Mouse (Mus musculus): ENCODE measurements around the gene Lemd1. TPM values are rescaled to one million over a fixed set of nuclear protein-coding genes. Genes with fewer than 3 reads are reported as not detected.

Lemd1 gene
- polyA plus RNA-seq, 2 experiments: not detected

- ATAC-seq (ENCODE audit: insufficient read depth): no peak
- peaks cover 20% of the 10 kb centered on the region for H3K27me3 ChIP-seq (ENCODE audit: control insufficient read depth, insufficient read depth, low read length)
These were observed 9.6 kb downstream of the Lemd1 start for GRCm38 (mm10) chr1:132200562-132201510.

GRCm38 (mm10) chr1:132201511-132201860 lies 10.3 kb downstream of the Lemd1 start:
- WGBS (ENCODE audit: insufficient replicate concordance): 26% methylated on average over 4 of the region's 4 CpGs
- H3K4me2 ChIP-seq (ENCODE audit: low read depth): no peak overlapping the region
- H3K4me3 ChIP-seq (ENCODE audit: insufficient read depth in 1 of 2, low read depth in 2 of 2, low read length in 2 of 2): no peak overlapping the region
- no peaks in the 10 kb centered on the region for H3K4me1 ChIP-seq (replicated peaks; ENCODE audit: control insufficient read depth in 2 of 2, insufficient read depth in 2 of 2, low read length in 1 of 2)
- TF ChIP-seq CTCF (IDR thresholded peaks at IDR 0.05; ENCODE audit: low read depth): no peak
- no peak for TF ChIP-seq EP300 (IDR thresholded peaks at IDR 0.05; ENCODE audit: low read depth)
- H3K9ac ChIP-seq (replicated peaks): no peak overlapping the region
- H3K27me3 ChIP-seq (ENCODE audit: control insufficient read depth, insufficient read depth, low read length): peaks cover 20% of the 10 kb centered on the region
- ATAC-seq (ENCODE audit: insufficient read depth) (no peak), DNase-seq (ENCODE audit: low read depth in 3 of 3, low spot score in 3 of 3) (no peak)
- H3K9me3 ChIP-seq (ENCODE audit: control insufficient read depth, low read length): no peaks in the 10 kb centered on the region
- no peaks in the 10 kb centered on the region for H3K36me3 ChIP-seq (replicated peaks; ENCODE audit: control insufficient read depth, insufficient read depth, low read depth)
- H3K27ac ChIP-seq: no peak overlapping the region

More at GRCm38 (mm10) chr1:132200562-132201510, 9.6 kb downstream of the Lemd1 start:
- 21% methylated on average over 11 of the region's 11 CpGs for WGBS (ENCODE audit: insufficient replicate concordance)
- Histone ChIP-seq H3K27ac (no peak overlapping the region), H3K36me3 (replicated peaks; ENCODE audit: control insufficient read depth, insufficient read depth, low read depth) (no peaks in the 10 kb centered on the region), H3K9ac (replicated peaks) (no peak overlapping the region), H3K9me3 (ENCODE audit: control insufficient read depth, low read length) (no peaks in the 10 kb centered on the region), H3K4me1 (replicated peaks; ENCODE audit: control insufficient read depth in 2 of 2, insufficient read depth in 2 of 2, low read length in 1 of 2) (no peaks in the 10 kb centered on the region), H3K4me3 (ENCODE audit: insufficient read depth in 1 of 2, low read depth in 2 of 2, low read length in 2 of 2) (no peak overlapping the region), H3K4me2 (ENCODE audit: low read depth) (no peak overlapping the region)
- DNase-seq (ENCODE audit: low read depth in 3 of 3, low spot score in 3 of 3): no peak
- TF ChIP-seq CTCF (IDR thresholded peaks at IDR 0.05; ENCODE audit: low read depth): no peak

DNA sequence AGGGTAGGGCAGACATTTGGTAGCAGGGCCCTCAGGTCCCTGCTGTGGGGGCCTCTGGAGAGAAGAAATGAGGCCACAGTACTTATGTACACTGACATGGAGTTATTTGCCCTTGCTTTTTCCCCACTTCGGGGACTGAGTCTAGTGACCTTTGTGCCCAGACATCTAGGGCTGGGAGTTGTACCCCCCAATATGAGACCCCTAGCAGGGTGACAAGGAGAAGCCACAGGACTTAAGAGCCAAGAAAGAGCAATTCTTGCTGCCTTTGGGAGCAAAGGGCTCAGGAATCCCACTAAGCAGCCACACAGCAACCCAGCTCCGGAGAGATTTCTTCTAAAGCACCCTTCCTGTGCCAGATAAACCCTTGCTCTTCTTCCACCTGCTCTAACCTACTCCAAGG lies 10.7 kb downstream of the Lemd1 start:
- no peak for ATAC-seq (ENCODE audit: insufficient read depth)
- Histone ChIP-seq H3K9ac (replicated peaks) (no peak overlapping the region), H3K27ac (no peak overlapping the region), H3K4me3 (ENCODE audit: insufficient read depth in 1 of 2, low read depth in 2 of 2, low read length in 2 of 2) (no peak overlapping the region), H3K27me3 (ENCODE audit: control insufficient read depth, insufficient read depth, low read length) (peaks cover 20% of the 10 kb centered on the region), H3K9me3 (ENCODE audit: control insufficient read depth, low read length) (no peaks in the 10 kb centered on the region), H3K4me1 (replicated peaks; ENCODE audit: control insufficient read depth in 2 of 2, insufficient read depth in 2 of 2, low read length in 1 of 2) (no peaks in the 10 kb centered on the region), H3K36me3 (replicated peaks; ENCODE audit: control insufficient read depth, insufficient read depth, low read depth) (no peaks in the 10 kb centered on the region), H3K4me2 (ENCODE audit: low read depth) (no peak overlapping the region)
- DNase-seq (ENCODE audit: low read depth in 3 of 3, low spot score in 3 of 3): no peak
- no peak for TF ChIP-seq EP300 (IDR thresholded peaks at IDR 0.05; ENCODE audit: low read depth)
- no peak for TF ChIP-seq CTCF (IDR thresholded peaks at IDR 0.05; ENCODE audit: low read depth)
- 36% methylated on average over 2 of the region's 2 CpGs for WGBS (ENCODE audit: insufficient replicate concordance)

GRCm38 (mm10) chr1:132202771-132203170 lies 11.5 kb downstream of the Lemd1 start:
- Histone ChIP-seq H3K4me2 (ENCODE audit: low read depth) (no peak overlapping the region), H3K27ac (no peak overlapping the region), H3K9me3 (ENCODE audit: control insufficient read depth, low read length) (no peaks in the 10 kb centered on the region), H3K4me1 (replicated peaks; ENCODE audit: control insufficient read depth in 2 of 2, insufficient read depth in 2 of 2, low read length in 1 of 2) (no peaks in the 10 kb centered on the region), H3K9ac (replicated peaks) (no peak overlapping the region), H3K36me3 (replicated peaks; ENCODE audit: control insufficient read depth, insufficient read depth, low read depth) (no peaks in the 10 kb centered on the region), H3K27me3 (ENCODE audit: control insufficient read depth, insufficient read depth, low read length) (peaks cover 20% of the 10 kb centered on the region), H3K4me3 (ENCODE audit: insufficient read depth in 1 of 2, low read depth in 2 of 2, low read length in 2 of 2) (no peak overlapping the region)
- DNase-seq (ENCODE audit: low read depth in 3 of 3, low spot score in 3 of 3): no peak
- TF ChIP-seq EP300 (IDR thresholded peaks at IDR 0.05; ENCODE audit: low read depth): no peak
- WGBS (ENCODE audit: insufficient replicate concordance): 72% methylated on average over 5 of the region's 5 CpGs
- ATAC-seq (ENCODE audit: insufficient read depth): no peak

DNA sequence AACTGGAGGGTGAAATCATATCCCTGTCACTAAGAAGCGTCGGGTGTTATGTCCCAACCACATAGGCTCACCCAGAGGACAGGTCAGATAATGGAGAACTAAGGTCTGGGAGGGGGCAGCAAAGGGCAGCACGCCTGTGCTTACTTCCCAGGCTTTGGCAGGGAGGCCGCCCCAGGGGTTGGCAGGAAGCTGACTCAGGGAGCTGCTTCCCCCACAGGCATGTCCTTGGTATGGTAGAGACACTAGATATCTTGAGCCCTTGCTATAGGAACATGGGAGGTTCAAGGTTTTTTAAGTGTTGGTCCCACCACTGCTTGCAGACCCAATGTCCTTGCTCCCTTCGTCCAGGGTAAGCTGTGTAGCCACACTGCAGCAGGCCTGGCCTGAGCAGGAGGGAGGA lies 14.7 kb downstream of the Lemd1 start:
- no peaks in the 10 kb centered on the region for H3K36me3 ChIP-seq (replicated peaks; ENCODE audit: control insufficient read depth, insufficient read depth, low read depth)
- H3K4me2 ChIP-seq (ENCODE audit: low read depth): no peak overlapping the region
- H3K9ac ChIP-seq (replicated peaks): no peak overlapping the region
- TF ChIP-seq EP300 (IDR thresholded peaks at IDR 0.05; ENCODE audit: low read depth): no peak
- DNase-seq (ENCODE audit: low read depth in 3 of 3, low spot score in 3 of 3): no peak
- no peak overlapping the region for H3K27ac ChIP-seq
- H3K27me3 ChIP-seq (ENCODE audit: control insufficient read depth, insufficient read depth, low read length): no peaks in the 10 kb centered on the region; the same call in none of the 2 replicates
- H3K9me3 ChIP-seq (ENCODE audit: control insufficient read depth, low read length): no peaks in the 10 kb centered on the region
- H3K4me1 ChIP-seq (replicated peaks; ENCODE audit: control insufficient read depth in 2 of 2, insufficient read depth in 2 of 2, low read length in 1 of 2): no peaks in the 10 kb centered on the region
- no peak for ATAC-seq (ENCODE audit: insufficient read depth)
- no peak overlapping the region for H3K4me3 ChIP-seq (ENCODE audit: insufficient read depth in 1 of 2, low read depth in 2 of 2, low read length in 2 of 2)
- WGBS (ENCODE audit: insufficient replicate concordance): 16% methylated on average over 5 of the region's 5 CpGs

Data from liver, embryonic 14.5 days (tissue).